Mouse (Mus musculus): ENCODE data around the gene Dgkh. TPM values are rescaled to one million over a fixed set of nuclear protein-coding genes. Genes with fewer than 3 reads are reported as not detected.
"Not testable (repeated sequence)": the region's sequence is repeated elsewhere in the genome, so short reads cannot be mapped to it uniquely, and the experiment has no call there.

Gene Dgkh
- polyA plus RNA-seq, 1 experiment from 2014 or later: 1.8 TPM

DNA sequence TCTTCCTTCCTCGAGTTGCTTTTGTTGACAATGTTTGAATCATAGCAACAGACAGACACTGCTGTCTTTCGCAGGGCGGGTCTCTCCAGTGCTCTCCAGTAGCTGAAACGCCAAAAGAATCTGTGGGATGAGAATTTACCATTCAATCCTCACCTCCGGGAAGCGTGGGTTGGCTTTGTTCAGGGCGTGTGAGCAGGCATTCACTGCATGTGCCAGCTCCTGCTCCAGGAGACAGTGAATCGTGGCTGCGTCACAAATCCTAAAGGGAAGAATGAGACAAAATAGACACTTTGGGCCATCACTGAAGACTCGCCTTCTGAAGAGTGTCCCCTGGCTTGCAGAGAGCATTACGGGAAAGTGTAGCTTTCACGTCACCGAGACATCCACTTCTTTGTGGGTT is 148.4 kb downstream of the Dgkh start:
- no peaks in the 10 kb centered on the region for H3K27me3 ChIP-seq
- H3K9ac ChIP-seq (replicated peaks): no peak overlapping the region
- no peak overlapping the region for H3K4me3 ChIP-seq
- H3K27ac ChIP-seq (replicated peaks): no peak overlapping the region
- H3K4me1 ChIP-seq: no peaks in the 10 kb centered on the region
- H3K9me3 ChIP-seq: no peaks in the 10 kb centered on the region
- 91% methylated on average over 13 of the region's 13 CpGs for WGBS
- H3K4me2 ChIP-seq (replicated peaks): no peak overlapping the region
- no peak for ATAC-seq (ENCODE audit: low FRiP score, low read depth)
- H3K36me3 ChIP-seq: peaks cover 21% of the 10 kb centered on the region

DNA sequence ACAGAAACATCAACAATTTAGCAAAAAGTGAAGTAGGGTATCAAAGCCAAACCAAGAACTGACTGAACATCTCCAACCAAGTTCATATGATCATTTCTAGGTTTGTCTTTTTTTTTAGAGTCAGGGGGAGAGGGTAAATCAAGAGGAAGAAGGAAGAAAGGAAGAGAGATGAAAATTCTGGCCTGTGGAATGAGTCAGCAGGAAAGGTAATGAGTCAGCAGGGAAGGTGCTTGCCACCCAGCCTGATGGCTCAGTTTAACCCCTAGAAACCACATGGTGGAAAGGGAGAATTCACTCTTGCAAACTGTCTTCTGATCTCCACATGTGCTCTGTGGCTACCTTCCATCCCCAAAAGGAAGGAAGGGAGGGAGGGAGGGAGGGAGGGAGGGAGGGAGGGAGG is 149.4 kb downstream of the Dgkh start:
- no peaks in the 10 kb centered on the region for H3K27me3 ChIP-seq
- H3K36me3 ChIP-seq: peaks cover 21% of the 10 kb centered on the region
- ATAC-seq (ENCODE audit: low FRiP score, low read depth): no peak

DNA sequence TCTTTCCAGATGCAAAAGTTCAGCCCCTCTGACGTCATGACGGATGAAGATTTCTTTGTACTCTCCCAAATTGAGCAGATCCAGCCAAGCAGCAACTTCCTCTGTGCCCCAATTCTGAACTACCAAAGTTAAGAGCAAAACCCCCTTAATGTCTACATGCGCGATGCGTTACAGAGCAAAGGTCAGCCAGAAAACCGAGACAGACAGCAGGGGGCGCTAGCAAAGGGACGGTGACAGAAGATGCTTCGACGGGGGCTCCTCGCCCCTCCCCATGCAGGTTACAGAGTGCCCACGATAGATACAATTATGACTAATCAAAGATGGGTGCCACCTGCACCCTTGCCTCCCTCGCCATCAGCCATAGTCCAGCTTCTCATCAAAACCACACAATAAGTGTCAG is 156.7 kb downstream of the Dgkh start:
- Histone ChIP-seq H3K9me3 (no peaks in the 10 kb centered on the region), H3K4me3 (no peak overlapping the region), H3K9ac (replicated peaks) (no peak overlapping the region), H3K4me2 (replicated peaks) (no peak overlapping the region), H3K4me1 (no peaks in the 10 kb centered on the region), H3K27me3 (no peaks in the 10 kb centered on the region), H3K36me3 (peaks cover 11% of the 10 kb centered on the region; the same call in 1 of the 2 replicates), H3K27ac (replicated peaks) (no peak overlapping the region)
- 77% methylated on average over 13 of the region's 13 CpGs for WGBS
- no peak for ATAC-seq (ENCODE audit: low FRiP score, low read depth)

More for the DNA sequence above, 149.4 kb downstream of the Dgkh start:
- no peak overlapping the region for H3K9ac ChIP-seq (replicated peaks)
- no peaks in the 10 kb centered on the region for H3K4me1 ChIP-seq
- H3K9me3 ChIP-seq: no peaks in the 10 kb centered on the region
- H3K4me2 ChIP-seq (replicated peaks): no peak overlapping the region
- no peak overlapping the region for H3K27ac ChIP-seq (replicated peaks)
- H3K4me3 ChIP-seq: no peak overlapping the region

DNA sequence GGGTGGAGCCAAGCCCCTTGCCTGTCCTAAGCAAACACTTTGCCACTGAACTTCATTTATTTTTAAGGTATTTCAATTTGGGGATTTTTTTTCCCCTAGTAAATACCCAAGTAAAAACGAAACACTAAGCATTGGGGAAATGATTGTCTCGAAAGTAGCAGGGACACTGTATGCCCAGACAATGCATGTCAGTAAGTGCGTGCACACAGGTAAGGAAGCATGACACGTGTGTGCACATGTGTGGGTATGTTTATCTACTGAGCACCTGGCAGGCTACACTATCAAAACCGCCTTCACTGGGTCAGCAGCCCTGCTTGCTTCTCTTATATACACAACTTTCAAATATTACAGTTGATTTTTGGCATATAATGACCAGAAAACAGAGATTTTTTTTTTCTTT is 164.2 kb downstream of the Dgkh start:
- ATAC-seq (ENCODE audit: low FRiP score, low read depth): no peak
- H3K36me3 ChIP-seq: 0 out of 2 replicates have a peak, but pooled peaks cover 5% of the 10 kb centered on the region
- H3K4me1 ChIP-seq: no peaks in the 10 kb centered on the region
- no peak overlapping the region for H3K4me3 ChIP-seq
- H3K9me3 ChIP-seq: no peaks in the 10 kb centered on the region
- H3K9ac ChIP-seq (replicated peaks): no peak overlapping the region
- no peak overlapping the region for H3K27ac ChIP-seq (replicated peaks)
- no peaks in the 10 kb centered on the region for H3K27me3 ChIP-seq
- 92% methylated on average over 5 of the region's 5 CpGs for WGBS
- H3K4me2 ChIP-seq (replicated peaks): no peak overlapping the region

DNA sequence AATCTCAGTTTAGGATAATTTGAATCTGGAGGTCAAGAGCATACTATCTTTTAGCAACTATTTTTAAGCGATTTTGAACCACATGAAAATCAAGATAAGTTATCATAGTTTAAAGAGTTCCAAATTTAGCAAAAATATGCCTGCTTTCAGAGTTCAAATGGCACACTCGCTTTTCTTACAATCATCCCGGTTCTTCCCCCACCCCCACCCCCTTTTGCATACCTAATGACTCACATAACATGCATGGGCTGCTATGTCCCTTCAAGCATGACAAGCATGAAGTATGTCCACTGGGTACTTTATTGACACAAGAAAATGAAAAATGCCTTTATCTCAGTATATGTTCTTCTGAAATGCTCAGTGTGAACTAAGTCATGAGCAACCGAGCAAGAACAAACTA is 166.1 kb downstream of the Dgkh start:
- Histone ChIP-seq H3K27me3 (no peaks in the 10 kb centered on the region), H3K36me3 (0 out of 2 replicates have a peak, but pooled peaks cover 3% of the 10 kb centered on the region), H3K9ac (replicated peaks) (no peak overlapping the region), H3K27ac (replicated peaks) (no peak overlapping the region), H3K4me3 (no peak overlapping the region), H3K9me3 (no peaks in the 10 kb centered on the region), H3K4me2 (replicated peaks) (no peak overlapping the region), H3K4me1 (no peaks in the 10 kb centered on the region)
- no peak for ATAC-seq (ENCODE audit: low FRiP score, low read depth)
- 74% methylated on average over 4 of the region's 4 CpGs for WGBS

DNA sequence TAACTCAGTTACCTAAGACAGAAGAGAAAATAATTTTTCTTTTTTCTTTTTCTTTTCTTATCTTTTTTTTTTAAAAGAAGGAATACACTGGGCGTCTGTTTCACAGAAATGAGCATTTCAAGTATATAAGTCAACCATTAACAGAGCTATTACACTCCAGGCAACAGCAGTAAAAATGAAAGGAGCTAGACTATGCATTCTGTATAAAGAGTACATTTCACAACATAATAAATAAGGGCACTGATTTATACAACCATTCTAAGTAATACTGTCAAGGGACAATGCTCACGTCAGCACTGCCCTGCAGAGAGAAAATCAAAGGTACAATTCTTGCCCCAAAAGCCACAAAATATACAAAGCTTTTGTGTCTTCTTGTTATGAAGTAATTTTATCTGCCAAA is 168.3 kb downstream of the Dgkh start:
- H3K27ac ChIP-seq (replicated peaks): no peak overlapping the region
- ATAC-seq (ENCODE audit: low FRiP score, low read depth): no peak
- H3K4me1 ChIP-seq: no peaks in the 10 kb centered on the region
- 0 out of 2 replicates have a peak, but pooled peaks cover 3% of the 10 kb centered on the region for H3K36me3 ChIP-seq
- no peak overlapping the region for H3K4me3 ChIP-seq
- H3K9ac ChIP-seq (replicated peaks): no peak overlapping the region
- no peaks in the 10 kb centered on the region for H3K27me3 ChIP-seq
- H3K4me2 ChIP-seq (replicated peaks): no peak overlapping the region
- WGBS: 85% methylated on average over 2 of the region's 2 CpGs
- H3K9me3 ChIP-seq: no peaks in the 10 kb centered on the region

DNA sequence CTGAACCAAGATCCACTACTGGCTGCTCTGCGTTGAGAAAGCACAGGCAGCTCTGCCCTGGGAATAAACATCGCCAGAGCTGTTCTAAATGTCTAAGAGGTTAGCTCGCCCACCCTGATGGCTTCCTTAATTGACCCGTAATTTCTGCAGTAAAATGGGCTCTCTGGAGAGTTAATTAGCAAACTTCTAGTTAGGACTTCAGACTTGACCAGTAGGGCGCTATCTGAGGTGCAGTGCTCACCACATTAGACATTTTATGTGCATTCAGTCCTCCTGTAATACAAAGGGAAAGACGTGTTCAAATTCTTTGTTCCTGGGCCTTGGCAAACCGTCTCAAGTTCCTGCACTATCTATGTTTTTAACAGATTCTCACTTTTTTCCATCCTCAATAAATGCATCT is 169.4 kb downstream of the Dgkh start:
- 82% methylated on average over 7 of the region's 7 CpGs for WGBS
- Histone ChIP-seq H3K36me3 (0 out of 2 replicates have a peak, but pooled peaks cover 3% of the 10 kb centered on the region), H3K9me3 (no peaks in the 10 kb centered on the region), H3K27ac (replicated peaks) (no peak overlapping the region), H3K4me1 (no peaks in the 10 kb centered on the region), H3K4me3 (no peak overlapping the region), H3K9ac (replicated peaks) (no peak overlapping the region), H3K27me3 (no peaks in the 10 kb centered on the region), H3K4me2 (replicated peaks) (no peak overlapping the region)
- no peak for ATAC-seq (ENCODE audit: low FRiP score, low read depth)

DNA sequence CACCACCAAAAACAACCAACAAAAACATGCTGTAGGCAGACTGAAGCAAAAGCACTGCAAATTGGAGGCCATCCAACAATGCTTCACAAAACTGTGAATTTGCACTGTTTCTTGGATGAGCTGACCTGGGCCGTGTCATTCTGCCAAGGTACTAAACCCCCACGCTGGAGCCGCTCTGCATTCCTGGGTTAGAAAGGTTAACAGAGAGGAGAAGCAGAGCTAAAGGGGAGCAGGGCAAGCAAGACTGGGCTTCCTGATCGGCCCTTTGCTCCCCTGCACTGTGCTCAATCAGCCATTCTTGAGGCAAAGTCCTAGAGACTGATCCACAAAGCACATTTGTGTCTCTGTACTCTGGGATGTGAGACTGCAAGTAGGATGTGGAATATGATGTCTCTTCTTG is 170.5 kb downstream of the Dgkh start:
- Histone ChIP-seq H3K4me2 (replicated peaks) (no peak overlapping the region), H3K9me3 (no peaks in the 10 kb centered on the region), H3K36me3 (0 out of 2 replicates have a peak, but pooled peaks cover under 1% of the 10 kb centered on the region), H3K9ac (replicated peaks) (no peak overlapping the region), H3K4me3 (no peak overlapping the region), H3K27me3 (no peaks in the 10 kb centered on the region), H3K4me1 (no peaks in the 10 kb centered on the region), H3K27ac (replicated peaks) (no peak overlapping the region)
- 87% methylated on average over 4 of the region's 4 CpGs for WGBS
- ATAC-seq (ENCODE audit: low FRiP score, low read depth): no peak

DNA sequence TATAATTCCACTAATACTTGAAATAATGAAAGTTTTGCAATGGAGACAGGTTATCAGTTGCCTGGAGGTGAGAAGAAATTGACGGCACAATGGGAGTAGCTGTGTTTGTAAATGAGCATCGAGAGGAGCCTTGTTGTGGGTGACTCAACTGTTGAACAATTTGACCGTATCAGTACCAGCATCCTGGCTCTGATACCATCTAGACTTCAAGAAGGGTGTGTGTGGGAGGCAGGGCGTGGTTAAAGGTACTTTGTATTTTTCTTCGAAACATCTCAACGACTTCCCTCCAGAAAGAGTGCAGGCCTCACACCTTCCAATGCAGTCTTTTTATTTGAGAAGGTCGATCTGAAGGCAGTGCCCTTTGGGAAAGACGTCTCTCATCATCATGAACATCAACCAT is 173.5 kb downstream of the Dgkh start:
- no peaks in the 10 kb centered on the region for H3K36me3 ChIP-seq
- no peak overlapping the region for H3K9ac ChIP-seq (replicated peaks)
- no peak overlapping the region for H3K4me2 ChIP-seq (replicated peaks)
- no peak for ATAC-seq (ENCODE audit: low FRiP score, low read depth)
- no peak overlapping the region for H3K4me3 ChIP-seq
- no peaks in the 10 kb centered on the region for H3K27me3 ChIP-seq
- no peaks in the 10 kb centered on the region for H3K9me3 ChIP-seq
- H3K4me1 ChIP-seq: no peaks in the 10 kb centered on the region
- WGBS: 93% methylated on average over 8 of the region's 8 CpGs
- no peak overlapping the region for H3K27ac ChIP-seq (replicated peaks)

DNA sequence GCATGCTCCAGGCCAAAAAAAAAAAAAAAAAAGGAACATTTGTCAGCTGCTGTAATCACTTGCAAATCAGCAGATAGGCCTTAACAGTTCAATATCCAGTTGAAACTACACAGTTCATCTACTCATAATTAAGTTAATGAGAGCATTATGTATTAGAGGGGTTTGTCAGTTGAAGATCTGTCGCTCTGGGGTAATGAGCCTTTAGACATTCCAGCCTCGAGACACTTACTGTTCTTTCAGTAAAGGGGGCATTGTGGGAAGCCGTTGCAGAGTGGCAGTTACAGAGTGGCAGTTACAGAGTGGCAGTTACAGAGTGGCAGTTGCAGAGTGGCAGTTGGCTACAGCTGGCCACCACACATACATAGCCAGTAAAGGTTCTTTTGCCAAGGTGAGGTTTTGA is 177.7 kb downstream of the Dgkh start:
- ATAC-seq (ENCODE audit: low FRiP score, low read depth); H3K9ac ChIP-seq (replicated peaks); H3K9me3 ChIP-seq; H3K27ac ChIP-seq (replicated peaks); H3K4me3 ChIP-seq; H3K4me1 ChIP-seq; H3K36me3 ChIP-seq; H3K4me2 ChIP-seq (replicated peaks); H3K27me3 ChIP-seq: not testable (repeated sequence)
- WGBS: 81% methylated on average over 3 of the region's 3 CpGs

DNA sequence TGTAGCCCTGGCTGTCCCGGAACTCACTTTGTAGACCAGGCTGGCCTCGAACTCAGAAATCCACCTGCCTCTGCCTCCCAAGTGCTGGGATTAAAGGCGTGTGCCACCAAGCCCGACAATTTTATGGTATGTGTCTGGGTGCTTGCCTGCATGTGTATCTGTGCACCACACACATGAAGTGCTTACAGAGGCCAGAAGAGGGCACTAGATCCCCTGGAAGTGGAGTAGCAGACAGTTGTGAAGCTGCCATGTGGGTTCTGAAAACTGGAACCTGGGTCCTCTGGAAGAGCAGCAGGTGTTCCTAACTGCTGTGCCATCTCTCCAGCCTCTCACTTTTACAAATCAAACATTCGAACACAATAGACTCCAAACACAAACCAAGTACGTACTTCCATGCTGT is 178.9 kb downstream of the Dgkh start:
- no peak overlapping the region for H3K4me3 ChIP-seq
- WGBS: 96% methylated on average over 6 of the region's 6 CpGs
- H3K36me3 ChIP-seq: no peaks in the 10 kb centered on the region
- no peak for ATAC-seq (ENCODE audit: low FRiP score, low read depth)
- no peak overlapping the region for H3K9ac ChIP-seq (replicated peaks)
- H3K27me3 ChIP-seq: no peaks in the 10 kb centered on the region
- no peaks in the 10 kb centered on the region for H3K4me1 ChIP-seq
- H3K4me2 ChIP-seq (replicated peaks): no peak overlapping the region
- H3K9me3 ChIP-seq: no peaks in the 10 kb centered on the region
- no peak overlapping the region for H3K27ac ChIP-seq (replicated peaks)

DNA sequence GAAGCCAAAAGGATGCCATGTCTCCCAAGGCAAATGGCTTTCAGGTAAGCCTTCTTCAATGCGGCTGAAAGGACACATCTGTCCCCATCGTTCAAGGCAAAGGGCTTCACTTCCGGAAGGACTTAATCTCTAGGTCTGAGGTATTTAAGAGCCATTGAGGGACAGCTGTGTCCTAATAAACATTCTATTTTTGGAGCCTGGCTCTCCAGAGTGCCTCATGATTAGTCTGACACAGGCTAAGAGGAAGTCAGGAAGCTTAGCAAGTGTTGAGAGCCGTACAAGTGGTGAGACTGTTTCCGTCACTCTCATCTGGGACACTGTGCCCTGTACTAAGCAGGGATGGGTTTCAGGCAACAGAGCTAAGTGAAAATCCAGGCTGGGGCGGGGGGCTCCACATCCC is 183.8 kb downstream of the Dgkh start:
- Histone ChIP-seq H3K27ac (replicated peaks) (no peak overlapping the region), H3K4me3 (no peak overlapping the region), H3K4me2 (replicated peaks) (no peak overlapping the region), H3K9ac (replicated peaks) (no peak overlapping the region), H3K4me1 (no peaks in the 10 kb centered on the region), H3K9me3 (no peaks in the 10 kb centered on the region), H3K36me3 (no peaks in the 10 kb centered on the region), H3K27me3 (no peaks in the 10 kb centered on the region)
- 78% methylated on average over 6 of the region's 6 CpGs for WGBS
- no peak for ATAC-seq (ENCODE audit: low FRiP score, low read depth)

DNA sequence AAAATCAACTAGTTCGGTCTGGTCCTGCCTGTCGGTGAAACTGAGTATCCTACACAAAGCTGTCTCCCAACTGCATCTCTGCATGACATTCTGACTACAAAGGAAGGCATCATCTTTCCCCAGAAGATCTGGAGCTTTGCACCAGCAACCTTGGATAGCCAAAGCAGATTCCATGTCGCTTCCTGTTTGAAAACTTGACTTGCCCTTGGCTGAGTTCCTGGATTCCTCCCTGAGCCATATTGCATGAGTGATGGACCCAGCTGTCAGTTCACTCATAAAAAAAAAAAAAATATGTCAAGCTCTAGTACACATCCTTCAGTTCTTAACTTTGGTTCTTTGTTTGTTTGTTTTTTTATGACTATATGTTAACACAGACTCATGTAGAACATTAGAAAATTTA is 191.3 kb downstream of the Dgkh start:
- no peak for ATAC-seq (ENCODE audit: low FRiP score, low read depth)
- WGBS: 79% methylated on average over 3 of the region's 3 CpGs
- H3K4me3 ChIP-seq: no peak overlapping the region
- H3K4me1 ChIP-seq: peaks cover 10% of the 10 kb centered on the region
- no peaks in the 10 kb centered on the region for H3K27me3 ChIP-seq
- no peak overlapping the region for H3K4me2 ChIP-seq (replicated peaks)
- H3K9me3 ChIP-seq: no peaks in the 10 kb centered on the region
- H3K36me3 ChIP-seq: no peaks in the 10 kb centered on the region
- H3K9ac ChIP-seq (replicated peaks): no peak overlapping the region
- H3K27ac ChIP-seq (replicated peaks): no peak overlapping the region
